Mouse (Mus musculus) lung, embryonic 14.5 days (tissue): ENCODE results near the gene Iqch. TPM values are rescaled to one million over a fixed set of nuclear protein-coding genes. Genes with fewer than 3 reads are reported as not detected.

Experiments
- ATAC-seq: fragments of 200-750 bp; cut with Nextera tagmentation; 2 replicates; pipeline ENCODE4 v1.8.0; 2017; ENCODE audit warnings: mild to moderate bottlenecking, moderate TSS enrichment, moderate library complexity; ENCODE audit not compliant: insufficient read depth
- DNase-seq: peaks from one replicate; pipeline ENCODE4 v3.0.0-alpha.2; 2015
- H3K27ac ChIP-seq: fragments of 300-500 bp; sonication (generic); 2 replicates; pipeline ENCODE4 v1.5.1; 2014; ENCODE audit warnings: low read depth, mild to moderate bottlenecking, moderate library complexity
- H3K27me3 ChIP-seq: fragments of 300-500 bp; sonication (generic); 2 replicates; pipeline ENCODE4 v1.6.1; 2014; ENCODE audit warnings: low read length, control low read depth; ENCODE audit not compliant: insufficient read depth
- H3K36me3 ChIP-seq: fragments of 300-500 bp; sonication (generic); 2 replicates; pipeline ENCODE4 v1.6.1; 2014; ENCODE audit warnings: control low read depth; ENCODE audit not compliant: insufficient read depth
- H3K4me1 ChIP-seq: fragments of 300-500 bp; sonication (generic); 2 replicates; pipeline ENCODE4 v1.6.1; 2014; ENCODE audit warnings: antibody characterized with exemption, control low read depth; ENCODE audit not compliant: insufficient read depth
- H3K4me2 ChIP-seq: fragments of 300-500 bp; sonication (generic); 2 replicates; pipeline ENCODE4 v1.6.1; 2014; ENCODE audit warnings: mild to moderate bottlenecking
- H3K4me3 ChIP-seq: fragments of 300-500 bp; sonication (generic); 2 replicates; pipeline ENCODE4 v1.5.1; 2014; ENCODE audit warnings: low read depth, low read length
- H3K9ac ChIP-seq: fragments of 300-500 bp; sonication (generic); 2 replicates; pipeline ENCODE4 v1.6.1; 2014
- H3K9me3 ChIP-seq: fragments of 300-500 bp; sonication (generic); 2 replicates; pipeline ENCODE4 v1.6.1; 2016; ENCODE audit warnings: low read depth, low read length, control low read depth
- CTCF ChIP-seq: IDR thresholded peaks from 2 replicates; pipeline ENCODE4 v1.5.1; 2016; ENCODE audit warnings: antibody characterized with exemption, low read depth
- WGBS: fragments of 180-500 bp; shearing (Covaris S2); extraction: QIAGEN DNeasy Blood & Tissue Kit; methylation state at CpG from one replicate; pipeline ENCODE4 v1.1.7; 2014; 5-methylcytosine and 5-hydroxymethylcytosine counted together
- polyA plus RNA-seq: library from polyadenylated mRNA; unstranded; fragments of >200 nt; fragmentation: Nextera tagmentation; extraction: Ambion mirVana; gene quantifications from 2 replicates; pipeline ENCODE4 v1.2.1, GENCODE M21; 2014

Iqch gene
- polyA plus RNA-seq, 1 experiment from 2014 or later, result 0.05 TPM

DNA sequence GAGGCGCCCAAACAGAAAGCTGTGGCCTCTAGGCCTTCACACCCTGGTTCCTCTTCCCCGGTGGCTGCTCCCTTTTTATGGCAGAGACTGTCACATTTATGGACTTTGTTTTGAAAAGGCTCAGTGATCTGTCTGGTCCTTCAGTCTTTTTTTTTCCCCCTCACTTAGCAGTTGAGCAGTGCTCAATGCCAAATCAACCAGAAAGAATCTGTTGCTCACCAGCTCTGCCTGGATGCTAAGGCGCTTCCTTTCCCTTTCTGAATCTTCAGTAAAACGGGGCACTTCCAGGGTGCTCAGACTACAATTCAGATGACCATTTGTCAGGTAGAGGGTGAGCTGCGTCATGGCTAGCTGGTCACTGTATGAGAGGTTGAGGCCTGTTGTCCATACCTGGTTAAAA lies 148.0 kb downstream of the Iqch start:
- no peak for TF ChIP-seq CTCF
- Histone ChIP-seq H3K4me2 (no peak overlapping the region), H3K27ac (no peak overlapping the region), H3K4me3 (no peak overlapping the region), H3K9ac (no peak overlapping the region), H3K9me3 (no peaks in the 10 kb centered on the region), H3K27me3 (no peaks in the 10 kb centered on the region), H3K4me1 (no peaks in the 10 kb centered on the region), H3K36me3 (no peaks in the 10 kb centered on the region)
- ATAC-seq (no peak), DNase-seq (no peak)
- WGBS, result 82% methylated on average over 5 of the region's 5 CpGs

DNA sequence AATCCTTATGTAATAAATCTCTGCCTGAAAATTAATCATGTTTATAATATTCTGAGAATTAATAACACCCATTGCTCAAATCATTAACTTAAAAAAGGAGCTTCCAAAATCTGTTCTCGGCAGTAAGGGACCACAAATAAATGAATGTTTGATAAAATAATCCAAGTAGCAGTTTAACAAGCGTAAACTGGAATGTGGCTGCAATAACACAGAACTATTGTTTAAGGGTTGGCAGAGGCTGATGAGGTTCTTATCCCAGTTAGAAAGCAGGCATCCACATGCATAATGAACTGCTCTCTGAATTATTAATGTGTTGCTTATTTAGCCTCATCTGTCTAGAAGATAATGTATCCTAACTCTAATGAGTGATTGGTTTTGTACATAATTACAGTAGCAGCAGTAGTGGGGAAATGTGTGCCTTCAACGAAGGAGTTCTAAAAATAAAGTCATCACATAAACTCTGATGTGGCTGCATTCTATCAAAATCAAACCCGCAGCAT lies 151.7 kb downstream of the Iqch start:
- no peaks in the 10 kb centered on the region for H3K9me3 ChIP-seq
- H3K9ac ChIP-seq, result no peak overlapping the region
- no peak for TF ChIP-seq CTCF
- no peaks in the 10 kb centered on the region for H3K4me1 ChIP-seq
- DNase-seq, result no peak
- H3K4me3 ChIP-seq, result no peak overlapping the region
- H3K27me3 ChIP-seq, result no peaks in the 10 kb centered on the region
- H3K36me3 ChIP-seq, result no peaks in the 10 kb centered on the region
- WGBS, result 51% methylated on average over 4 of the region's 4 CpGs
- no peak overlapping the region for H3K27ac ChIP-seq
- ATAC-seq, result no peak
- H3K4me2 ChIP-seq, result no peak overlapping the region

DNA sequence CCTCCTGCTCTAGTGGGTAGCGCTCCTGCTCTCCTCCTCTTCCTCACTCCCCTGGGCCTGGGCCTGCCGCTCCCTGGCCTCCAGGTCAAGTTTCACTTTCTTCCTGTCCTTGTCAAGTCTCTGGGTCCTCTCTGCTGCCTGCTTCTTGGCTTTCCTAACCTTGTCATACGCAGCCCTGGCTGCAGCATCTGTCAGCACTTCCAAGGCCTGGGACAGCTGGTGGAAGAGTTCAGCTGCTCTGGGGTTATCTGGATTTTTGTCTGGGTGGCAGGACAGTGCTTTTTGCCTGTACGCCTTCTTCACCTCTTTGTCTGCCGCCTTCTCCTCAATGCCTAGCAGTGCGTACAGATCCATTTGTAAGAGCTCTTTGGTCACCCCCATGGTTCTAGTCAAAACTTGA lies 158.6 kb downstream of the Iqch start:
- H3K9ac ChIP-seq, result no peak overlapping the region
- H3K36me3 ChIP-seq, result no peaks in the 10 kb centered on the region
- TF ChIP-seq CTCF, result no peak
- DNase-seq (no peak), ATAC-seq (no peak)
- 39% methylated on average over 6 of the region's 6 CpGs for WGBS
- no peak overlapping the region for H3K4me2 ChIP-seq
- no peak overlapping the region for H3K4me3 ChIP-seq
- H3K27ac ChIP-seq, result no peak overlapping the region
- no peaks in the 10 kb centered on the region for H3K27me3 ChIP-seq
- no peaks in the 10 kb centered on the region for H3K9me3 ChIP-seq
- no peaks in the 10 kb centered on the region for H3K4me1 ChIP-seq

DNA sequence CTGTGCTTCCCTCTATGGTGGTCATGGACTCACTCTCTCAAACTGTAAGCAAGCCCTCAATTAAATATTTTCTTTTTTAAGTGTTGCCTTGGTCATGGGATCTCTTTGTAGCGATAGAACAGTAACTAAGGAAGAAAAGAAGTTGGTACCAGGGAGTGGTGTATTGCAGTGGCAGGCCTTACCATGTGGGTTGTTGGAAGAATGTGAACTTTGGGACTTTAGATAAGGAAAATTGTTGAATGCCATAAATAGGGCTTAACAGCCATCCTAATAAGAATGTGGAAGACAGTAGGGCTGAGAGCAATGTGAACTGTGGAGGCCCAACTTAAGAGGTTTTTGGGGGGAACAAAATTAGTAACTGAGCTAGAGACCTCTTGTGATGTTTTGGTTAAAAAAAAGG lies 171.6 kb downstream of the Iqch start:
- Histone ChIP-seq H3K36me3 (no peaks in the 10 kb centered on the region), H3K9ac (no peak overlapping the region), H3K27ac (no peak overlapping the region), H3K4me2 (no peak overlapping the region), H3K9me3 (no peaks in the 10 kb centered on the region), H3K27me3 (no peaks in the 10 kb centered on the region), H3K4me1 (no peaks in the 10 kb centered on the region), H3K4me3 (no peak overlapping the region)
- DNase-seq (no peak), ATAC-seq (no peak)
- TF ChIP-seq CTCF, result no peak
- WGBS, result 71% methylated on average over 1 of the region's 1 CpGs

DNA sequence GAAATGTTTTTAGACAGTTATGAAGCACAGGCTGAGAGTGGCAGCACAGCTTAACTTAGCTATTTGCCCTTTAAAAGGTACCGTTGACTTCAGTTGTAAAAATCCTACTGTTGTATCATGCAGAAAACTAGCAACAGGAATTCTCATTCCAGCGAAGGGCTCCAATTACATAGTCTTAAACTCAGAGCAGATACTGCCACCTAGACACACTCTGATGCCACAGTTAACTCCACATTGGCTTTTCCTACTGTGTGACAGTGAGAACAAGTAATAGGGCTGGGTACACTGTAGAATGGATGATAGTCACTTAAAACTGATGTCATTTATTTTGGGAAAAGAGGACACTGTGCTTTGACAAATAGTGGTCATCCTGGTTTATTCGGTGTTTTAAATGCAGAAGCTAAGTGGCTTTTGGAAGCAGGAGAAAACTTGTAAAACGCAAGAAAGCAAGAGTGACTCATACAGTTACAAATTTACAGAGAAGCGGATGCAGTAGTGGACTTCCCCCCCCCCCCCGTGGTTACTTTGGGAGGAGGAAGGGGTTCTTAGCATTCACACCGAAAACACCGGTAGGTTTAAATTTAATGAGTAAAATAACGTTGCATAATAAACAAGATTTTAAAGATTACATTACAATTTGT lies 181.1 kb downstream of the Iqch start:
- no peak overlapping the region for H3K27ac ChIP-seq
- no peak for ATAC-seq
- no peaks in the 10 kb centered on the region for H3K36me3 ChIP-seq
- peak; percentile 31 for DNase-seq
- H3K4me2 ChIP-seq, result no peak overlapping the region
- no peaks in the 10 kb centered on the region for H3K27me3 ChIP-seq
- 48% methylated on average over 9 of the region's 9 CpGs for WGBS
- H3K4me3 ChIP-seq, result no peak overlapping the region
- H3K4me1 ChIP-seq, result no peaks in the 10 kb centered on the region
- H3K9ac ChIP-seq, result no peak overlapping the region
- TF ChIP-seq CTCF, result peak; percentile 32
- H3K9me3 ChIP-seq, result no peaks in the 10 kb centered on the region

DNA sequence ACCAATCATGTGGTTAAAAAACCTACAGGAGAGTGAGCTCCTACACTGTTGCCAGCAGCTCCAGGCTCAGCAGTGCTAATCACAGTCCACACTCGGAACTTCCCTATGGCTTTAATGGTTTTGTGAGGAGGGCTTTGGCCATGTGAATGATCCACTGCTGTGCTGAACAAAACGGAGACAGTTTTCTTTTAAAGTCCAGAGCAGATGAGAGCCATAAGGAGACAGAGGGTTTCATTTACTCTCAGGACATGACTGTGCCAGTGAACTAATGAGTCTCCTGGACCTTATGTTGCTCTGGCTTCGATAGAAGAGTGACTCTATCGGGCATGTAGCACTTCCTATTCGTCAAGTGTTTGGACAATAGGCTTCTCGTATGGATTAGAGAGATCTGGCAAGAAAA lies 181.9 kb downstream of the Iqch start:
- WGBS, result 42% methylated on average over 6 of the region's 6 CpGs
- DNase-seq (no peak), ATAC-seq (no peak)
- Histone ChIP-seq H3K4me2 (no peak overlapping the region), H3K27me3 (no peaks in the 10 kb centered on the region), H3K36me3 (no peaks in the 10 kb centered on the region), H3K9ac (no peak overlapping the region), H3K27ac (no peak overlapping the region), H3K4me1 (no peaks in the 10 kb centered on the region), H3K9me3 (no peaks in the 10 kb centered on the region), H3K4me3 (no peak overlapping the region)
- no peak for TF ChIP-seq CTCF

DNA sequence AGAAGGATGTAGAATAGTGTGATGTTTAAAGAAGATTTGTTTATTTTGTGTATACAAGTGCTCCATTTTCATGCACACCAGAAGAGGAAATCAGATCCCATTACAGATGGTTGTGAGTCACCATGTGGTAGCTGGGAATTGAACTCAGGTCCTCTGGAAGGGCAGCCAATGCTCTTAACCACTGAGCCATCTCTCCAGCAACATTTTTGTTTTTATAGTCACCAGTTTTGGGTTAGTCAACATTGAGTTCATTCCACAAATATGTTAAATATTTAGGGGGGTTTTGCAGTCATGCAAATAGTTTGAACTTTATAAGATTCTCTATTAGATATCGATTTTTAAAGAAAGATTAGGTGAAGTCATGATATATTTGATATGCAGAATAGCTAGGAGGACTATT lies 202.1 kb downstream of the Iqch start:
- no peaks in the 10 kb centered on the region for H3K27me3 ChIP-seq
- H3K4me3 ChIP-seq, result no peak overlapping the region
- H3K36me3 ChIP-seq, result no peaks in the 10 kb centered on the region
- H3K27ac ChIP-seq, result no peak overlapping the region
- no peak overlapping the region for H3K4me2 ChIP-seq
- 84% methylated on average over 1 of the region's 1 CpGs for WGBS
- no peak for TF ChIP-seq CTCF
- ATAC-seq, result no peak
- no peaks in the 10 kb centered on the region for H3K4me1 ChIP-seq
- DNase-seq, result no peak
- no peak overlapping the region for H3K9ac ChIP-seq
- H3K9me3 ChIP-seq, result no peaks in the 10 kb centered on the region
